Mouse (Mus musculus): Measurements from ENCODE around the gene AC192777.2.
"Not testable (repeated sequence)": the region's sequence is repeated elsewhere in the genome, so short reads cannot be mapped to it uniquely, and the experiment has no call there.

Gene AC192777.2

DNA sequence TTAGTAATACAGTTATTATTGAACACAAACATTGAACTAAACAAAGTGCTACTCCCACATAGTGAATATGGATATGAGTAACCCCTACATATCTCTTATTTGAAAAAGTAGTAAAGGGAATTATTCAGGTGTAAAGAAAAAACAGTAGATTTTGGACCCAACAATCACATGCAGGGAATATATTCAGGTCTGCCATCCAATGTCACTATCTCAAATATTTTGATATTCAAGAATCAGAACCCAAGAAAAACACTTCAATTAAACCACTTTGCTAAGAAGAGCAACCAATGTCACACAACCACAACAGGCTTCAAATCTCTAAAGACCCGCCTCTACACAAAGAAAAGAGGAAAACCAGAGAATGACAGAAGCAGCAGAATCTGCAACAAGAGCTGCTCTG is at the start of gene AC192777.2:
AC192777.2 (plus strand) TSS at position 301 of the 400 bp plus-strand sequence.
- not testable (repeated sequence) for DNase-seq (ENCODE audit: low read depth)

DNA sequence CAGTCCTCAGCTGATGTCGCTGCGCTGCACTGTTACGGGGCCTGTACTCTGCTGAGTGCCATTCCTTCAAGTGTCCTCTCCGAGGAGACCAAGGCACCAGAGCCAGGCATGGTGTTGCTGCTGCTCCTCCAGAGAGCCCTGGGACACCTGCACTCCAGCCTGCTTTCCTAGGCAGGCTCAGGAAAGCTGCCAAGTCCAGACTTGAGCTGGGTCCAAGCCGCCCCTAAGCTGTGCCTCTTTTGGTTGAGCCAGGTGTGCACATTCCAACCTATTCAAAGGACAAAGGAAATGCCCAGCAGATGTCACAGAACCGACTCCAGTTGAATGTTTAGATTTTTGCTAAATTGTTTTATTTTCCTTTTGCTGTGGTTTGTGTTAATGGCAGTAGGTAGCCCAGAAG is 20.9 kb downstream of the AC192777.2 start:
- DNase-seq (ENCODE audit: low read depth), result not testable (repeated sequence)

DNA sequence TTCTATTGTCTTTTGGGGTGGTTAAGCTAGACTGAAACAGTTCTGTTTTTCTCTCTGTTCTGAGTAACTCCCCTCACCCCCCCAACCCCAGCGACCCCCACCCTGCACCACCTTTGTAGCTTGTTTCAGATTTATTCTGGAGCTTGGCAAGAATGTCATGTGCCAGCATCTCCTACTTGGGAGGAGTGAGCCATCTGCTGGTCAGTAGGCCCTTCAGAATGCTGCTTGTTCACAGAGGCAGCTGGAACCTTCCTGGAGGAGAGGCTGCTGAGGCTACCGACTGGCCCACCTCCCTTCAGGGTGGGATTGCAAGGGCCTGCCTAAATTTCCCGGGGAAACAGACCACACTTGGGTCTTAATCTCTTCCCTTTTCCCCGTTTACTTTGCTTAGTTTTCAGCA is 21.6 kb downstream of the AC192777.2 start:
- DNase-seq (ENCODE audit: low read depth), result not testable (repeated sequence)
